Mouse (Mus musculus) limb, embryonic 14.5 days (tissue): ENCODE measurements around the gene Nosip. TPM values are rescaled to one million over a fixed set of nuclear protein-coding genes. Genes with fewer than 3 reads are reported as not detected.
"Not testable (repeated sequence)": the region's sequence is repeated elsewhere in the genome, so short reads cannot be mapped to it uniquely, and the experiment has no call there.

Source experiments
- ATAC-seq: fragments of 200-750 bp; cut with Nextera tagmentation; 2 replicates; pipeline ENCODE4 v1.8.0; 2017; ENCODE audit warnings: low read depth, moderate number of reproducible peaks, moderate TSS enrichment; ENCODE audit not compliant: low FRiP score
- DNase-seq: peaks from one replicate; pipeline ENCODE4 v3.0.0-alpha.2; 2015; ENCODE audit warnings: low spot score
- H3K27ac ChIP-seq: fragments of 300-500 bp; sonication (generic); replicated peaks from 2 replicates; pipeline ENCODE4 v1.5.1; 2014; ENCODE audit warnings: low read depth, mild to moderate bottlenecking, low read length, moderate library complexity, mixed read lengths
- H3K27me3 ChIP-seq: fragments of 300-500 bp; sonication (generic); 2 replicates; pipeline ENCODE4 v1.6.1; 2014; ENCODE audit warnings: low read length, mixed read lengths; ENCODE audit not compliant: control insufficient read depth, insufficient read depth
- H3K36me3 ChIP-seq: fragments of 300-500 bp; sonication (generic); 2 replicates; pipeline ENCODE4 v1.6.1; 2014; ENCODE audit warnings: mild to moderate bottlenecking, low read length, moderate library complexity, mixed read lengths; ENCODE audit not compliant: control insufficient read depth, insufficient read depth
- H3K4me1 ChIP-seq: fragments of 300-500 bp; sonication (generic); 2 replicates; pipeline ENCODE4 v1.6.1; 2014; ENCODE audit warnings: antibody characterized with exemption, low read length, mixed read lengths; ENCODE audit not compliant: control insufficient read depth, insufficient read depth
- H3K4me2 ChIP-seq: fragments of 300-500 bp; sonication (generic); replicated peaks from 2 replicates; pipeline ENCODE4 v1.6.1; 2014; ENCODE audit warnings: low read depth, mild to moderate bottlenecking, low read length, moderate library complexity; ENCODE audit not compliant: severe bottlenecking
- H3K4me3 ChIP-seq: fragments of 300-500 bp; sonication (generic); replicated peaks from 2 replicates; pipeline ENCODE4 v1.5.1; 2014; ENCODE audit warnings: low read length
- H3K9ac ChIP-seq: fragments of 300-500 bp; sonication (generic); 2 replicates; pipeline ENCODE4 v1.6.1; 2014; ENCODE audit warnings: mild to moderate bottlenecking, low read depth, low read length, moderate library complexity; ENCODE audit not compliant: severe bottlenecking
- H3K9me3 ChIP-seq: fragments of 300-500 bp; sonication (generic); 2 replicates; pipeline ENCODE4 v1.6.1; 2016; ENCODE audit warnings: low read length; ENCODE audit not compliant: control insufficient read depth
- POLR2A ChIP-seq: fragments of 200-500 bp; IDR thresholded peaks from 2 replicates; pipeline ENCODE4 v1.8.0; 2012; ENCODE audit warnings: inconsistent platforms, mild to moderate bottlenecking, moderate library complexity, borderline replicate concordance; ENCODE audit not compliant: insufficient read depth, insufficient read length; ENCODE audit errors: extremely low read depth
- WGBS: fragments of 180-500 bp; shearing (Covaris S2); extraction: QIAGEN DNeasy Blood & Tissue Kit; methylation state at CpG from one replicate; pipeline ENCODE4 v1.1.7; 2014; 5-methylcytosine and 5-hydroxymethylcytosine counted together
- polyA plus RNA-seq, 2 experiments: library from polyadenylated mRNA; depleted of rRNA in 1 of 2; stranded (reverse) in 1 of 2; unstranded in 1 of 2; fragments of >200 nt; fragmentation: Nextera tagmentation in 1 of 2; extraction: Ambion mirVana in 1 of 2; gene quantifications; 2 replicates each; pipeline versions ENCODE4 v1.2.1 to v1.2.3; 2012 to 2014

The Nosip gene
- polyA plus RNA-seq, 2 experiments = 68.1 to 82.7 TPM

GRCm38 (mm10) chr7:45093516-45093905, 31.3 kb downstream of the Nosip start:
- Histone ChIP-seq H3K9me3 (no peaks in the 10 kb centered on the region), H3K4me2 (no peak overlapping the region), H3K4me1 (peaks cover 19% of the 10 kb centered on the region), H3K4me3 (no peak overlapping the region), H3K27ac (peak overlapping the region; percentile 82), H3K27me3 (no peaks in the 10 kb centered on the region), H3K36me3 (peaks cover 18% of the 10 kb centered on the region), H3K9ac (no peak overlapping the region)
- DNase-seq (no peak), ATAC-seq (no peak)
- WGBS = 28% methylated on average over 18 of the region's 18 CpGs
- TF ChIP-seq POLR2A = no peak

GRCm38 (mm10) chr7:45094121-45094520, 31.9 kb downstream of the Nosip start:
- Histone ChIP-seq H3K27ac (peak overlapping the region; percentile 82), H3K36me3 (peaks cover 14% of the 10 kb centered on the region; the same call in 1 of the 2 replicates), H3K9ac (no peak overlapping the region), H3K4me3 (no peak overlapping the region), H3K4me1 (peaks cover 19% of the 10 kb centered on the region), H3K9me3 (no peaks in the 10 kb centered on the region), H3K4me2 (peak overlapping the region; percentile 18; the same call in 1 of the 2 replicates), H3K27me3 (no peaks in the 10 kb centered on the region)
- DNase-seq = no peak
- ATAC-seq = no peak
- no peak for TF ChIP-seq POLR2A
- 6% methylated on average over 7 of the region's 7 CpGs for WGBS

- 77% methylated on average over 6 of the region's 6 CpGs for WGBS
- no peak for TF ChIP-seq POLR2A
- Histone ChIP-seq H3K9ac (no peak overlapping the region), H3K27me3 (no peaks in the 10 kb centered on the region), H3K36me3 (peaks cover 7% of the 10 kb centered on the region; the same call in 1 of the 2 replicates), H3K27ac (no peak overlapping the region), H3K4me3 (no peak overlapping the region), H3K4me1 (peaks cover 18% of the 10 kb centered on the region), H3K9me3 (no peaks in the 10 kb centered on the region), H3K4me2 (no peak overlapping the region)
- DNase-seq (no peak), ATAC-seq (no peak)
Observed at GRCm38 (mm10) chr7:45095367-45095766, 33.1 kb downstream of the Nosip start.

- WGBS = 95% methylated on average over 14 of the region's 14 CpGs
- not testable (repeated sequence) for ATAC-seq
Observed at GRCm38 (mm10) chr7:45095965-45096364, 33.7 kb downstream of the Nosip start.

GRCm38 (mm10) chr7:45097479-45097878, 35.2 kb downstream of the Nosip start:
- no peak for TF ChIP-seq POLR2A

More at GRCm38 (mm10) chr7:45095965-45096364, 33.7 kb downstream of the Nosip start:
- not testable (repeated sequence) for DNase-seq, H3K9me3 ChIP-seq, H3K36me3 ChIP-seq, H3K27me3 ChIP-seq, H3K4me3 ChIP-seq, H3K9ac ChIP-seq, H3K4me2 ChIP-seq, H3K27ac ChIP-seq
- peaks cover 13% of the 10 kb centered on the region for H3K4me1 ChIP-seq

More at GRCm38 (mm10) chr7:45097479-45097878, 35.2 kb downstream of the Nosip start:
- 63% methylated on average over 6 of the region's 6 CpGs for WGBS
- Histone ChIP-seq H3K36me3 (peaks cover 6% of the 10 kb centered on the region; the same call in 1 of the 2 replicates), H3K4me3 (no peak overlapping the region), H3K27ac (no peak overlapping the region), H3K27me3 (no peaks in the 10 kb centered on the region), H3K9ac (no peak overlapping the region), H3K4me2 (no peak overlapping the region), H3K4me1 (peaks cover 14% of the 10 kb centered on the region), H3K9me3 (no peaks in the 10 kb centered on the region)
- ATAC-seq (no peak), DNase-seq (no peak)
